Mouse (Mus musculus) stomach, postnatal 0 days (tissue): Measurements from ENCODE around the gene Med27. TPM values are rescaled to one million over a fixed set of nuclear protein-coding genes. Genes with fewer than 3 reads are reported as not detected.

Experiments used
- ATAC-seq: fragments of 200-750 bp; cut with Nextera tagmentation; 2 replicates; pipeline ENCODE4 v1.8.0; 2017; ENCODE audit not compliant: low FRiP score, low TSS enrichment
- DNase-seq: peaks from one replicate; pipeline ENCODE4 v3.0.0-alpha.2; 2016; ENCODE audit warnings: low spot score
- H3K27ac ChIP-seq: fragments of 300-500 bp; sonication (generic); replicated peaks from 2 replicates; pipeline ENCODE4 v1.5.1; 2014; ENCODE audit warnings: mild to moderate bottlenecking, control low read depth
- H3K27me3 ChIP-seq: fragments of 300-500 bp; sonication (generic); 2 replicates; pipeline ENCODE4 v1.6.1; 2014; ENCODE audit warnings: low read length; ENCODE audit not compliant: control insufficient read depth, insufficient read depth
- H3K36me3 ChIP-seq: fragments of 300-500 bp; sonication (generic); 2 replicates; pipeline ENCODE4 v1.6.1; 2014; ENCODE audit warnings: low read length, mixed read lengths; ENCODE audit not compliant: control insufficient read depth, insufficient read depth
- H3K4me1 ChIP-seq: fragments of 300-500 bp; sonication (generic); replicated peaks from 2 replicates; pipeline ENCODE4 v1.6.1; 2014; ENCODE audit warnings: antibody characterized with exemption; ENCODE audit not compliant: control insufficient read depth, insufficient read depth
- H3K4me2 ChIP-seq: fragments of 300-500 bp; sonication (generic); replicated peaks from 2 replicates; pipeline ENCODE4 v1.6.1; 2014; ENCODE audit warnings: low read depth, mild to moderate bottlenecking, control low read depth, moderate library complexity
- H3K4me3 ChIP-seq: fragments of 300-500 bp; sonication (generic); 2 replicates; pipeline ENCODE4 v1.5.1; 2014; ENCODE audit warnings: low read depth, low read length, control low read depth
- H3K9ac ChIP-seq: fragments of 300-500 bp; sonication (generic); 2 replicates; pipeline ENCODE4 v1.6.1; 2014; ENCODE audit warnings: mild to moderate bottlenecking, low read length, control low read depth, mixed read lengths
- H3K9me3 ChIP-seq: fragments of 300-500 bp; sonication (generic); 2 replicates; pipeline ENCODE4 v1.6.1; 2016; ENCODE audit warnings: low read length; ENCODE audit not compliant: control insufficient read depth
- CTCF ChIP-seq: IDR thresholded peaks from 2 replicates; pipeline ENCODE4 v1.5.1; 2016; ENCODE audit warnings: antibody characterized with exemption, low read depth, mild to moderate bottlenecking, moderate library complexity
- EP300 ChIP-seq: optimal IDR thresholded peaks from 2 replicates; pipeline ENCODE3; 2016; ENCODE audit warnings: antibody characterized with exemption
- WGBS: fragments of 180-500 bp; shearing (Covaris S2); extraction: QIAGEN DNeasy Blood & Tissue Kit; methylation state at CpG from one replicate; pipeline ENCODE4 v1.1.7; 2014; 5-methylcytosine and 5-hydroxymethylcytosine counted together
- microRNA-seq: library from miRNA; unstranded; fragments of <30 nt; microRNA quantifications from one replicate; pipeline ENCODE4, GENCODE M21; 2016
- polyA plus RNA-seq: library from polyadenylated mRNA; unstranded; fragments of >200 nt; fragmentation: Nextera tagmentation; extraction: Ambion mirVana; gene quantifications from 2 replicates; pipeline ENCODE4 v1.2.1, GENCODE M21; 2015

Gene Med27
- polyA plus RNA-seq, 1 experiment from 2014 or later = 25.6 TPM

DNA sequence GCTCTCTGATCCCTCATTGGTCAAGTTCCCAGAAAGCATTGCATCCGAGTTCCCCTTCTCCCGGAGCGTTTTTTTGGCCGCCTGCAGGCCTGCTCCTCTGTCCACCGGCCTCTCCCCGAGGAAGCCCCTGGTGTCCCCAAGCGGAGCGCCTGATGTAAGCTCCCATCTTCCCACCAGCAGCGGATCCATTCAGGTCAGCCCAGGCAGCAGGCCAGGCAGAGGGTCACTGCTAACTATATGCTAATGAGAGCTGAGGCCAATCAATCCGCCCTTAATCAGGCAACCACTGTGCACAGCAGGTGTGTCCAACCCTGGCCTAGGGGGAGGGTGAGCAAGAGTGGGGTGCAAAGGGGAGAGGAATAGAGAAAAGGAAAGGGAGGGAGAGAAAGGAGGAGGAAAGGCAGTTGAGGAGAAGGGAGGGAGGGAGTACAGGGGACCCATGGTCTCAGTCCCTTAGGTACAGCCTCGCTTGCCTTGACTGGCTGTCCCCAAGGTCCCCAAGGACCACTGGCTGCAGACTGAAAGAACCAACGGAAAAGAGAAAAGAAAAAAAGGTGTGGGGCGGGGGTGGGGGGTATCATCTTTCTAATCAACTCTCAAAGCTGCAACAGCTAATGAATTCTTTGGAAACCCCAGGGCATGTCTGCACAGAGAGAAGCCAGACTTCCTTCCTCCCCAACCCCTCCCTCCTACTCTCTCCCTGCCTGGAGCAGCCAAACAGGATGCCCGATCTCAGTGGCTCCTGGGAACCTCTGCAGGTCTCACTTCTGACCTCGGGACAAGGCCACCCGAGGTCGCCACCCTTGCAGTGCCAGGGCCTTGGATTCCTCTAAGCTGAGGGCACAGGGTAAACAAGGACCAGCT is 219.2 kb downstream of the Med27 start:
- Histone ChIP-seq H3K4me3 (no peak overlapping the region), H3K9ac (no peak overlapping the region), H3K4me1 (no peaks in the 10 kb centered on the region), H3K36me3 (no peaks in the 10 kb centered on the region), H3K27ac (no peak overlapping the region), H3K4me2 (no peak overlapping the region), H3K9me3 (no peaks in the 10 kb centered on the region), H3K27me3 (no peaks in the 10 kb centered on the region)
- WGBS = 13% methylated on average over 16 of the region's 17 CpGs
- TF ChIP-seq CTCF = no peak
- no peak for TF ChIP-seq EP300
- ATAC-seq (no peak), DNase-seq (no peak)

DNA sequence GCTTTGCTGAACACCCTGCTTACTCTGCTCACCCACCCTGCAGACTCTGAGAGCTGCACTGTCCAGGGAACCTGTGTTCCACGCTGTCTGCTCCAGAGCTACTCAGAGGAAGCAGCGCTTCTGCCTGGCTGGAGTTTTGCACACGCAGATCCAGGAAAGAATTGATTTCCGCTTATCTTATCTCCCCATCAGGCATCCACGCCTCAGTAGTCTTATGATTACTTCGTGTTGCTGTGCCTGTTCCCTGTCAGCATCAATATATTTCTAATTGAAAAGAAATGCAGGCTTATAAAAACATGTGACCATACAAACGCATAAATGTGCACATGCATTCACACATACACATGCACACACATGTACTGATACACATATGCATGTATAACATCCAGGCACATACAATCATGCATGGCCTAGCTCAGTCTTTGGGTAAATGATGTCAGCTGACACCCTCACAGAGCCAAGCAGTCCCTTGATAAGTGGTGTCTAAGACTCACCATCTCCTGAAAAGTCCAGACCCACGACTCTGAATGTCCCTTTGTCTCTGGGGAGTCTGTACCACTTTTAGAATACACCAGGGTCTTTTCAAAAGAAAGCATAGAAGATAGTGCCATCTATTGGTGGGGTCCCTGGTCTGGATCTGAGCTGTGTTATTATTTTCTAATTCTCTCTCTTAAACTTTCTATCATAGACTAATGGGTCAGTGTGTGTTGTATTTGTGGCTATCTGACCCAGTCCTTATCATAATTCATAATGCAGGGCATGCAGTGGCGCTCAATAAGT is 225.5 kb downstream of the Med27 start:
- Histone ChIP-seq H3K4me3 (no peak overlapping the region), H3K4me2 (no peak overlapping the region), H3K9ac (no peak overlapping the region), H3K27me3 (no peaks in the 10 kb centered on the region), H3K36me3 (no peaks in the 10 kb centered on the region), H3K9me3 (no peaks in the 10 kb centered on the region), H3K27ac (no peak overlapping the region), H3K4me1 (no peaks in the 10 kb centered on the region)
- 54% methylated on average over 9 of the region's 9 CpGs for WGBS
- DNase-seq (no peak), ATAC-seq (no peak)
- TF ChIP-seq EP300 (no peak), CTCF (no peak)

- no peak overlapping the region for H3K4me2 ChIP-seq
- no peak for ATAC-seq
- no peaks in the 10 kb centered on the region for H3K9me3 ChIP-seq
- DNase-seq = no peak
- TF ChIP-seq EP300 (no peak), CTCF (no peak)
- H3K4me3 ChIP-seq = no peak overlapping the region
- no peak overlapping the region for H3K27ac ChIP-seq
- H3K4me1 ChIP-seq = no peaks in the 10 kb centered on the region
- H3K9ac ChIP-seq = no peak overlapping the region
- no peaks in the 10 kb centered on the region for H3K27me3 ChIP-seq
- no peaks in the 10 kb centered on the region for H3K36me3 ChIP-seq
- WGBS = 67% methylated on average over 5 of the region's 5 CpGs
Observed at GRCm38 (mm10) chr2:29572811-29573427, 226.3 kb downstream of the Med27 start.

GRCm38 (mm10) chr2:29573591-29573990 is 227.0 kb downstream of the Med27 start:
- H3K27ac ChIP-seq = no peak overlapping the region
- H3K4me2 ChIP-seq = no peak overlapping the region
- no peaks in the 10 kb centered on the region for H3K27me3 ChIP-seq
- WGBS = 5% methylated on average over 5 of the region's 5 CpGs
- ATAC-seq (peak; percentile 53; the same call in 1 of the 2 replicates), DNase-seq (peak; percentile 79)
- H3K9ac ChIP-seq = no peak overlapping the region
- no peaks in the 10 kb centered on the region for H3K4me1 ChIP-seq
- no peaks in the 10 kb centered on the region for H3K9me3 ChIP-seq
- no peak overlapping the region for H3K4me3 ChIP-seq
- no peak for TF ChIP-seq EP300
- TF ChIP-seq CTCF = no peak
- no peaks in the 10 kb centered on the region for H3K36me3 ChIP-seq

- Histone ChIP-seq H3K27ac (no peak overlapping the region), H3K4me3 (no peak overlapping the region), H3K4me2 (no peak overlapping the region), H3K9me3 (no peaks in the 10 kb centered on the region), H3K4me1 (no peaks in the 10 kb centered on the region), H3K9ac (no peak overlapping the region), H3K27me3 (no peaks in the 10 kb centered on the region), H3K36me3 (no peaks in the 10 kb centered on the region)
- 27% methylated on average over 11 of the region's 11 CpGs for WGBS
- DNase-seq = no peak
- TF ChIP-seq EP300 = no peak
- no peak for TF ChIP-seq CTCF
- ATAC-seq = no peak
Observed at GRCm38 (mm10) chr2:29574187-29574586, 227.6 kb downstream of the Med27 start.

Small RNA genes within 50 kb of the gene (microRNA-seq; reads per million reads assigned to microRNA genes)
- not detected for gene Mir133c

Other genes with a start within 250 kb of the Med27 start
- gene Setx, start 222.6 kb upstream of the Med27 start, polyA plus RNA-seq = 4.8 and 5.1 TPM in 2 replicates
- gene Ntng2, start 93.8 kb upstream of the Med27 start, polyA plus RNA-seq = 0.16 and 0.68 TPM in 2 replicates